Mouse (Mus musculus): Measurements from ENCODE around the gene Idi1. TPM values are rescaled to one million over a fixed set of nuclear protein-coding genes. Genes with fewer than 3 reads are reported as not detected.
"Not testable (repeated sequence)": the region's sequence is repeated elsewhere in the genome, so short reads cannot be mapped to it uniquely, and the experiment has no call there.

The Idi1 gene
- polyA plus RNA-seq, 1 experiment from 2014 or later = 115 TPM

DNA sequence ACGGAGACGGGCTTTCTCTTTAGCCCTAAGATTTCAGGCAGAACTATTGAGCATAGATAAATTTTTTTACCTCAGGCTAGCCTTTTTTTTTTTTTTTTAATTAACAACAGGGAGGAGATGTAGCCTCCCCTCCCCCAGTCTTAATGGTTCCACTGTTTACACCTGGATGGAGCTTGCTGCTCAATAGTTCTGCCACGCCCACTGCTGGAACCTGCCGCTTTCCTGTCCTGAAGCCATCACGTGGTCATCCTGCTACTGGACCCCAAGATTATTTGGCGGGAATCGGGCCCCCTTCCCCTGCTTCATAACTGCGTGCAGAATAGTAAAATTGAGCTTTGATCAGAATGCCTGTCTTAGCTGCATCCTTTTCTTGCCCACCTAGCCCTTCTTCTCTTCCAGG lies 28.6 kb downstream of the Idi1 start:
- not testable (repeated sequence) for H3K4me3 ChIP-seq; DNase-seq (ENCODE audit: low spot score); H3K9me3 ChIP-seq; H3K27ac ChIP-seq (replicated peaks); H3K27me3 ChIP-seq (replicated peaks; ENCODE audit: low read depth, poor library complexity, severe bottlenecking); H3K4me1 ChIP-seq; H3K36me3 ChIP-seq (replicated peaks)
- 94% methylated on average over 8 of the region's 8 CpGs for WGBS

DNA sequence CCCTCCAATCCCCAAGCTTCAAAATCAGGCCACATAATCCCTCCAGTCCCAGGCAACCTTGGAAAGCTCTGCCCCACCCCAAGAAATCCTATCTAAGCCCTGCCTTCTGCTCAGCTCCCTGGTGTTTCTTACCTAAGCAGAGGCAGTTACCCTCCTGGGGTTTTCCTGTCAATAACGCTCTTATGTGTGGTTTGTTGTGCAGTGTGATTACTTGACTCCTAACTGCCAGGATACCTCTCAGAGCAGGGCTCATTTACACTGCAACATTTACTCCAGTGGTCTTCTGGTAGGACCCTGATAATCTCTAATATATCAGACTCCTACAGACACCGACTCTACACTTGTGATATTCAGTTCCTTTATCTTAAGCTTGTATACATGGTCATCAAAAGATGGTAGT lies 48.2 kb downstream of the Idi1 start:
- Histone ChIP-seq H3K27ac (replicated peaks) (no peak overlapping the region), H3K9me3 (no peaks in the 10 kb centered on the region), H3K27me3 (replicated peaks; ENCODE audit: low read depth, poor library complexity, severe bottlenecking) (no peaks in the 10 kb centered on the region), H3K36me3 (replicated peaks) (no peaks in the 10 kb centered on the region), H3K4me1 (no peaks in the 10 kb centered on the region), H3K4me3 (no peak overlapping the region)
- no peak for DNase-seq (ENCODE audit: low spot score)
- 66% methylated on average over 2 of the region's 2 CpGs for WGBS

DNA sequence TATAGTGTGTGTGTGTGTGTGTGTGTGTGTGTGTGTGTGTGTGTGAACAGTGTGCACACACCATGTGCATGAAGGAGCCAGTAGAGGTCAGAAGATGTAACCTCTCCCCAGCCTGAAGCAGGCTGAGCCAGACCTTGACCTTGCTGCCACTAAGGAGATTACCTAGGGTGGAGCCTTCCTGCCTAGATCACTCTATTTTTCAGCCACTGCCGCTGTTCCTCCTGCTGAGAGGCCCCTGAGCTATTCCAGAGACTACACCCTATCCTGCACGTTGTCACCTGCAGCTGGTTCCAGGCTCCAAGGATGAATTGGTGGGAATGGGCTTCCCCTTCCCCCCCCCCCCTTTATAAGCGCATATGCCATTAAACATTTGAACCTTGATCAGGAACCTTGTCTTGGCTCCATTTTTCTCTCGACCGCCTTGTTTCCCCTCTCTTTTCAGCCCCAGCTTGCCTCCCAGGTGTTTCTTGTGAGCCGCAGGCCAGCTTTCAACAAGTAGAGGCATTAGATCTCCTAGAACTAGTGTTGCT lies 52.4 kb downstream of the Idi1 start:
- H3K4me3 ChIP-seq; H3K9me3 ChIP-seq; H3K27ac ChIP-seq (replicated peaks); H3K27me3 ChIP-seq (replicated peaks; ENCODE audit: low read depth, poor library complexity, severe bottlenecking); DNase-seq (ENCODE audit: low spot score); H3K36me3 ChIP-seq (replicated peaks); H3K4me1 ChIP-seq: not testable (repeated sequence)
- 86% methylated on average over 6 of the region's 6 CpGs for WGBS

DNA sequence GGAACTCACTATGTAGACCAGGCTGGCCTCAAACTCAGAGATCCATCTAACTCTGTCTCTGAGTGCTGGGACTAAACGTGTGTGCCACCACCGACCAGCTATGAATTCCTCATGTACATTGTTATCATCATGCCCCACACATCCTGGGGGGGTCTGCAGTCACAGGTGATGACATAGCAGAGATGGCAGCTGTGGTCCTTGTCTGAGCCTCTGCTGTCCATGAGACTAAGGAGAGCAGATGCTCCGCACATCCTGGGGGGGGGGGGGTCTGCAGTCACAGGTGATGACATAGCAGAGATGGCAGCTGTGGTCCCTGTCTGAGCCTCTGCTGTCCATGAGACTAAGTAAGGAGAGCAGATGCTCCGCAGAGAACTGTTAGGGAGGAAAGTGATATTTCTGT lies 55.8 kb downstream of the Idi1 start:
- not testable (repeated sequence) for H3K4me1 ChIP-seq; H3K36me3 ChIP-seq (replicated peaks); H3K27ac ChIP-seq (replicated peaks); DNase-seq (ENCODE audit: low spot score); H3K9me3 ChIP-seq; H3K27me3 ChIP-seq (replicated peaks; ENCODE audit: low read depth, poor library complexity, severe bottlenecking); H3K4me3 ChIP-seq
- WGBS = 83% methylated on average over 4 of the region's 4 CpGs

DNA sequence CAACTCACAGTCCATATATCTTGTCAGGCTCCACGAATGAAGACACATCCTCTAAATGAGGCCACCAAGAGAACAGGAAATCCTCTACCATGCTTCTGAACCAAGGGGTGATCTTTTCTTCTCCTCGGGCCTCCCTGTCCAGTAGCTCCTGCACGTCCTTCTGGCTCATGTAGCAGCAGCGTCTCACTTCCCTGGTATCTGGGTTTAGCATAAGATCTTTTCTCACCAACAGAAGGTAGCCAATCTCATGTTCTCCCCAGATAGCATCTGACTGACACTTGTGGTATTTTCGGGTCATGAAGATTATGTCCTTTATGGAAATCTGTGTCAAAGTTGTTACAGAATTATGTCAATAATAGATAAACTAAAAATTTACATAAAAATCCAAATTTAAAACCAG lies 56.4 kb downstream of the Idi1 start:
- not testable (repeated sequence) for H3K4me3 ChIP-seq; H3K4me1 ChIP-seq; H3K36me3 ChIP-seq (replicated peaks); DNase-seq (ENCODE audit: low spot score); H3K27me3 ChIP-seq (replicated peaks; ENCODE audit: low read depth, poor library complexity, severe bottlenecking); H3K27ac ChIP-seq (replicated peaks); H3K9me3 ChIP-seq
- 86% methylated on average over 1 of the region's 5 CpGs for WGBS

Small RNAs within 50 kb of the gene (microRNA-seq; reads per million reads assigned to microRNA genes)
- gene Gm22750 = not detected

Other genes with a start within 250 kb of the Idi1 start
- 28.3 and 29.8 TPM in 2 replicates for gene Wdr37, start 13.6 kb upstream of the Idi1 start, polyA plus RNA-seq (2016; fragmentation: Nextera tagmentation; extraction: Ambion mirVana)
- not detected in 2 replicates for gene Gm9745, start 62.7 kb downstream of the Idi1 start, polyA plus RNA-seq (2016; fragmentation: Nextera tagmentation; extraction: Ambion mirVana)
- not detected in 2 replicates for gene Idi2, start 67.4 kb downstream of the Idi1 start, polyA plus RNA-seq (2016; fragmentation: Nextera tagmentation; extraction: Ambion mirVana)
- 118 and 120 TPM in 2 replicates for gene Gtpbp4, start 110.6 kb downstream of the Idi1 start, polyA plus RNA-seq (2016; fragmentation: Nextera tagmentation; extraction: Ambion mirVana)
- gene Larp4b, start 208.4 kb downstream of the Idi1 start, polyA plus RNA-seq (2016; fragmentation: Nextera tagmentation; extraction: Ambion mirVana) = 34.3 TPM in 2 replicates

Data from embryonic facial prominence, embryonic 10.5 days (tissue).